Mouse (Mus musculus) cerebellum, adult 2 months (tissue): ENCODE measurements at regions not wholly inside any gene's neighbourhood (a gene's known extent, or its start where the extent isn't known, plus 50 kb on each side); places are given as distances from the start of the nearest gene placed in this dataset.

ENCODE experiments used
- CTCF ChIP-seq: fragments of 200-500 bp; IDR thresholded peaks from 2 replicates; pipeline ENCODE4 v1.5.1; 2011; ENCODE audit warnings: low read depth, mild to moderate bottlenecking, control low read depth, low read length, moderate library complexity, borderline replicate concordance; ENCODE audit not compliant: insufficient read depth
- POLR2A ChIP-seq: fragments of 200-500 bp; IDR thresholded peaks from 2 replicates; pipeline ENCODE4 v1.6.1; 2011; ENCODE audit warnings: low read length, control low read depth, borderline replicate concordance; ENCODE audit not compliant: insufficient read depth

DNA sequence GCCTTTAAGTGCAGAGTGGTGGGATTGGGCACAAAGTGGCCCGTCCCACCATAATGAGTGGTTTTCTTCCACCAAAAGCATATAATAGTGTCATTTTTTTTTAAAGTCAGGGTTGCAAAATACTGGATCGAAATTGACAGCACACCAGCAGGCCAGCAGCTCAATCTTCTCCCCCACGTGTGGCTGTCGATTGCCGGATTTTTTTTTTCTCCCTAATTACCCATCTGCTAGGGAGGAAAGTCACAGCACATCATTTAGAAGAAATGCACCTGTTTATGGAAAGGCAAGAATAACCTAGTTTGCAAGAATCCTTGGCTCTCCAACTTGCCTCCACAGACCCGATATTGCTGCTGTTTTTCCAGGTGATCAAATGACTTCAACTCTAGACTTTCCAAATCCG lies 464.9 kb downstream of the Dok5 start:
- no peak for TF ChIP-seq CTCF
- TF ChIP-seq POLR2A: no peak
